Mouse (Mus musculus) left cerebral cortex, adult 11 months (tissue): ENCODE measurements at regions not wholly inside any gene's neighbourhood (a gene's known extent, or its start where the extent isn't known, plus 50 kb on each side); places are given as distances from the start of the nearest gene placed in this dataset.
"Not testable (repeated sequence)": the region's sequence is repeated elsewhere in the genome, so short reads cannot be mapped to it uniquely, and the experiment has no call there.

ENCODE experiments used
- DNase-seq: peaks from one replicate; pipeline ENCODE4 v3.0.0; 2022; ENCODE audit warnings: low spot score

GRCm38 (mm10) chr8:39218716-39219115, 1456.2 kb upstream of the Adam24 start:
- no peak for DNase-seq

DNA sequence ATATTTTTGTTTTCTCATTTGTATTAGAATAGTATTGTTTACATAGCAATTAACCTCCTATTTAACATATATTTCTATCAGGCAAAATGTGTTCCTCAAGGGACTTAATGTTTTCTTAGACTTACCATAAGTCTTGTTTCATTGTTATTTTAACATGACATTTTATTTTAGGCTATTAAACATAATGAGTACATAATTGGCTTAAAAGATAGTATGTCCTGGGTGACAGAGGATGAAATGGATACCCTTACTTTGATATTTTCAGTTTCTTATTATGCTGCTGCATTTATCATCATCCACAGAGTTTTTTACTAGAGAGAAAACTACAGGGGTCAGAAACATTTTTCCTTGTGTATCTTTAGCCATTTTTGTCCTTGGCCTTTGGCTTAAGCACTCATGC, 1447.6 kb upstream of the Adam24 start:
- DNase-seq = no peak

DNA sequence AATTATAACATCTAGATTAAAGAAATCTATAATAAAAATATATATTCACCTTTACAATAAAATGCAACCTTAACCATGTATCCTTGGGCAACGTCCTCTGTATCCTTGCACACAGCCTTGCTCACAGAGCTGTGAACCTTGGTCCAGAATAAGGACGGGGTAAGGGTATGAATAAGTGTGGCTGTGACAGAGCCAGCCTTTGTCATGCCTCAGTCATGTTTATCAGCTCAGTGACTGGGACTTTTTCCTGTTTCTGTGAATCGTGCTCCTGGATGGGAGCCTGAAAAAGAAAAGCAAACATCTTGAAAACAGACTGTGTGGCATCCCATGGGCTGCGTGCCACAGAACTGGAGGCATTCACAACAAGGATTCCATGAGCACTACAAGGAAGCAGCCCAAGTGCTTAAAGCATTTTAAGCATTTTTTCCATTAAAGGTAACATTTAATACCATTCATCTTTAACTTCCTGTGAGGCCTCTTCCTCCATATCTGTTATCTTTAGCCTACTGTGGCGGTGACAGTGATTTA, 1405.8 kb upstream of the Adam24 start:
- DNase-seq = peak; percentile 4

DNA sequence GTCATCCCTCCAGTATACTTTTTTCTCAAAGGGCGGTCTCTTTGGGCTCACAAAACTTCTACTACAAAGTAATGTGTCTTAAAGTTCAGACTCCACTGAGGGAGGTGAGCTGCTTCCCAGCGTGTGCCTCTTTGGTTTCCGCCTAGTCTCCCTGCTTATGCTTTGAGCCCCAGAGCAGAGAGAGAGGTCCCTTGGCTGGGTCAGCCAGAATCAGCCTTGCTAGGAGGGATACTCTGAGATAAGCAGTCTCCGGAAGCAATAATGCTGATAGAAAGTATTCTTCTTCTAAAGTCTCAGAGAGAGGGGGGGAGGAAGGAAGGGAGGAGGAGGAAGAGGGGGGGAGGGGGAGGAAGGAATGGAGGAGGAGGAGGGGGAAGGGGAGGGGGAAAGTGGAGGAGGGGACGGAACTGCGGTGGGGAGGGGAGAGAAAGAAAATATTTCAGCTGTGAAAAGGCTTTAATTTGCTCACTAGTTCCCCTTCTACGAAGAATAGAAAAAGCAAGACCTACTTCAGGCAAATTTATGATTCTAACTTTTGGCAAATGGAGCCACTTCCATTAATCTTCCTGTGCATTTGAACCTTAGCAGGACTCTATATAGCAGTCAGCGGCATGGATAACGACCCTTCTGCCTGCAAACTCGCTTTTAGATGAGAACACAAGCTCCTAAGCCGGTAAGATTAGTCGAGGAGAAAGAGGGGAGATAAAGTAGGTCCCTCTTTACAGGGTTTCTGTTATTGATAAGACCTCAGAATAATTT, 1377.2 kb upstream of the Adam24 start:
- DNase-seq = no peak

DNA sequence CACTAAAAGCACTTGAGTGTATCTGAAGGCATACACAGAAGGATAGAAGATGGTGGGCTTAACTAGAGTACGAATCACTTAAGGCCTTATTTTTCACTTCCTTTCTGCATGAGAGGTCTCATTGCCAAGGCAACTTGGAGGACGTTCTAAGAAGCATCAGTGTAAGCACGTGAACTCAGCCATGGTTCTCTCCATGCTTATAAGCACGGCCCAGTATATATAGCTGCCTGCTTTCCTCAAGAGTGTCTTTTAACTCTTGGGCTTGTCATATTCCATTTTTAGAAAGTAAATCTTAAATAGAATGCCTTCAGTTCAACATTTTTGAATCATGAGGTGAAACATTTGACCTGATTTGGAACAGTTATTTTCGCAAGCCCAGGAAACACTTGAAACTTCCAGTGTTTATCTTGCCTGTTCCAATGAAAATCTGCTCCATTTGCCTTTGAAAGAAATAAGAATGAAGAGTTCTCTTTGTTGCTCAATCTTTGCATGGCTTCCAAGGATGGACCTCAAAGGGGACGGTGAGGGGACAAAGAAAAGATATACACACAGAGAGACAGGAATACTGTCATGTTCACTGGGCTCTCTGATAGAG, 1371.0 kb upstream of the Adam24 start:
- DNase-seq = no peak

DNA sequence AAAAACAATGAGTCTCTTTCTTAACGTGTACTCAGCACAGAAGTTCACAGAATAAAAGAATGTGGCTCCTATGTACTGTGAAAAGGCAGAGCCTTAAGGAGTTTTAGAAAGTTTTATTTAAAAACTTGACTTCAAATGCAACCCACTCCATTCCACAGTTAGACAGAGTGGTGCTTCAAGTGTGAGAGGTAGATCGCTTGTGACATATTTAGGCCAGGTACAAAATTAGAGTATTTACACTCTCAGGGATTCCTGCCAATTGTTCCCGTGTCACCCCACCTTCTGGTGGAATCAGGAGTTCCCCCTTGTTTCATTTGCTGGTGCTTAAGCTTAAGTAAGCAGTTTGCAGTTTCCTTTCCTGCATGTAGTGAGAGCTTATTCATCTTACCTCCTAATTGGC, 1361.0 kb upstream of the Adam24 start:
- peak; percentile 43 for DNase-seq

- DNase-seq = peak; percentile 37
Observed at GRCm38 (mm10) chr8:39315521-39316233, 1359.2 kb upstream of the Adam24 start.

DNA sequence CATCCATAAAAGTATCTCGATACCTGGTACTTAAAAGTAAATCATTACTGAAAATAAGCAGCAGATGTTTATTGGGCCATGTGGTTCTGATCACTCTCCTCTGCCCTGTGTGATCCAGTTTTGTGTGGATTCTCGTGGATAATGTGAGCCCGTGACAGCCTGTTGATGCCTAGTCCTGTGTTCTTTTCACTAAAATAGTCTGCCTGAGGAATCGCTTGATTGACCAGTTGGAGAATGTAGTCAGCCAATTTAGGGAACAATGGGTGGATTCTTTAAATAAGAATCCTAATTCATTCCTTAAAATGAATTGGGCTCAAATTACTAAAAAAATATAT, 1358.7 kb upstream of the Adam24 start:
- DNase-seq = no peak

DNA sequence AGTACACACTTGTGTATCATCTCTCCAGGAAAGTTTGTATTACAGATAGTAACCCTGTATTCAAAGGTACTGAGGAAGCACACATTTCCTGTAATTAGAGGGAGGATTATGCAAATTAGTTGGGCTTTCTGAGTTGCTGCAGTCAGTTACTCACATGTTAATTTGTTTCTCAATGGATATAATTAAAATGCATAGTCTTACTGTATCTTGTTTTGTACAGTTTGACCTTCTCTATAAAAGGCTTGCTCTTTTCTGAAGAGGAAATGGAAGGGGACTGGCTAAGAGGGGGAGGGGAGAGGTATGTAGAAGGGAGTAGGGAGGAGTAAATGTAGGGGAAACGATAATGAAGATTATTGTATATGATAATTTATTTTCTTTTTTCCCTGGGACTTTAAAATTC, 1345.5 kb upstream of the Adam24 start:
- no peak for DNase-seq

DNA sequence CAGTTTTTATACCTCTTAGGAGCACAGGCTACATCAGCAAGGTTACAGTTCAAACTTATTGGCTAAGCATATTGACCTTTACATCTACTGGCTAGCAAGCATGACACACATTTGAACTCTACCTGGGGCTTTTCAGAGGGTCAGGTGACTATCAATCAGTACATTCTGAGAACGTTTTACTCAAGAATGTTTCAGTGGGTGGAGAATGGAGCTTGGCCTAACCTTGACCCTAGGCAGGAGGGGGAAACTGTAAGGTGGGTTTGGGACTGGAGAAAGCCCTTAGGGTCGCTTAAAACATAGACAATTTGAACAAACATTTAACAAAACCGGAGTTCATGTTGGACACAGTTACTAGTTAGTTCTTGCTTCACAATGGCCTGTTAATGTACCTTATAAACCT, 1330.1 kb upstream of the Adam24 start:
- DNase-seq = no peak

GRCm38 (mm10) chr8:39346471-39346870, 1328.4 kb upstream of the Adam24 start:
- DNase-seq = no peak

GRCm38 (mm10) chr8:39348956-39349355, 1325.9 kb upstream of the Adam24 start:
- DNase-seq = no peak

DNA sequence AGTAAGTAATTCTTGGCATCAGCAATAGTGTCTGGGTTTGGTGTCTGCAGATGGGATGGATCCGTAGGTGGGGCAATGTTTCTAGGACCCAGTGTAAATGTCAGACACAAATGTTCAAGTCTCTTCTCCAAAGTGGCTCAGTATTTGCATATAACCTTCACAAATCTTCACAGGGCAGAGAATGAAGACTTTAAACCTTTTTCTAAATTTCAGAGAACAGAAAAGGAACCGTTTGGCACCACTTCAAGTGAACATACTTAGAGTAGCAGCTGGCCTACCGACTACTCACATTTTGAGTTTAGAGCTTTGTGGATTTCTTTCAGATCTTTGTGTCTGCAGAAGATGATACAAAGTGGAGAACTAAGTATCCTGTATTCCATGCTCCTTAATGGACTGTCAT, 1319.5 kb upstream of the Adam24 start:
- peak; percentile 9 for DNase-seq

GRCm38 (mm10) chr8:39357111-39357510, 1317.8 kb upstream of the Adam24 start:
- DNase-seq = no peak

DNA sequence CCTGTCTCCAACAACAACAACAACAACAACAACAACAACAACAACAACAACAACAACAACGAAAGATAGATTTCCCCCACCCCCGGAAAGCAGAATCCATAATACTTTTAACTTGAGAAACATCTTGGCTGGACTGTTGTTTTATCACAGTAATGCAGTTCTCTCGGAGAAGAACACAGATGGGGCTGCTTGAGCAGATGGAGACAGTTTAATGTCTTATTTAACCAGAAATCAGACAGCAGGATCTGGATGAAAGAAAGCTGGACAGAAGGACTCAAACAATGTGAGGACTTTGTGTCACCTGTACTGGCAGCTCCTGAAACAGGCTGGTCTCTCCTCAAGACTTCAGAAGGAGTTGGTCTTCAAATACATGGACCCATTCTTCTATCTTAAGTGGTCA, 1317.0 kb upstream of the Adam24 start:
- DNase-seq = no peak

- DNase-seq = not testable (repeated sequence)
Observed at GRCm38 (mm10) chr8:39366346-39366745, 1308.5 kb upstream of the Adam24 start.
